Mouse (Mus musculus): ENCODE data around the gene Cacna1c. TPM values are rescaled to one million over a fixed set of nuclear protein-coding genes. Genes with fewer than 3 reads are reported as not detected.

Cacna1c gene
- polyA plus RNA-seq, 1 experiment from 2014 or later: 7.1 TPM

- Histone ChIP-seq H3K9me3 (ENCODE audit: control insufficient read depth, low read length) (no peaks in the 10 kb centered on the region), H3K27ac (replicated peaks; ENCODE audit: low read depth, low read length) (no peak overlapping the region), H3K9ac (replicated peaks; ENCODE audit: low read length) (no peak overlapping the region), H3K36me3 (ENCODE audit: control insufficient read depth, insufficient read depth, low read length) (no peaks in the 10 kb centered on the region), H3K4me2 (ENCODE audit: low read length) (no peak overlapping the region), H3K27me3 (ENCODE audit: control insufficient read depth, insufficient read depth, low read length) (no peaks in the 10 kb centered on the region), H3K4me1 (ENCODE audit: control insufficient read depth, insufficient read depth, low read length) (no peaks in the 10 kb centered on the region), H3K4me3 (replicated peaks; ENCODE audit: low read depth, low read length) (no peak overlapping the region)
- 88% methylated on average over 13 of the region's 13 CpGs for WGBS
- DNase-seq: no peak
- no peak for ATAC-seq (ENCODE audit: low FRiP score, low TSS enrichment)
Observed at GRCm38 (mm10) chr6:118950190-118950589, 246.0 kb downstream of the Cacna1c start.

GRCm38 (mm10) chr6:118947286-118947685 lies 248.9 kb downstream of the Cacna1c start:
- Histone ChIP-seq H3K27ac (replicated peaks; ENCODE audit: low read depth, low read length) (no peak overlapping the region), H3K36me3 (ENCODE audit: control insufficient read depth, insufficient read depth, low read length) (no peaks in the 10 kb centered on the region), H3K9ac (replicated peaks; ENCODE audit: low read length) (no peak overlapping the region), H3K9me3 (ENCODE audit: control insufficient read depth, low read length) (no peaks in the 10 kb centered on the region), H3K27me3 (ENCODE audit: control insufficient read depth, insufficient read depth, low read length) (no peaks in the 10 kb centered on the region), H3K4me1 (ENCODE audit: control insufficient read depth, insufficient read depth, low read length) (no peaks in the 10 kb centered on the region), H3K4me2 (ENCODE audit: low read length) (no peak overlapping the region), H3K4me3 (replicated peaks; ENCODE audit: low read depth, low read length) (no peak overlapping the region)
- WGBS: 93% methylated on average over 8 of the region's 8 CpGs
- ATAC-seq (ENCODE audit: low FRiP score, low TSS enrichment) (no peak), DNase-seq (no peak)

GRCm38 (mm10) chr6:118946660-118947059 lies 249.6 kb downstream of the Cacna1c start:
- H3K36me3 ChIP-seq (ENCODE audit: control insufficient read depth, insufficient read depth, low read length): no peaks in the 10 kb centered on the region
- WGBS: 85% methylated on average over 6 of the region's 6 CpGs
- no peak for DNase-seq
- H3K4me3 ChIP-seq (replicated peaks; ENCODE audit: low read depth, low read length): no peak overlapping the region
- H3K9ac ChIP-seq (replicated peaks; ENCODE audit: low read length): no peak overlapping the region
- H3K27me3 ChIP-seq (ENCODE audit: control insufficient read depth, insufficient read depth, low read length): no peaks in the 10 kb centered on the region
- no peaks in the 10 kb centered on the region for H3K9me3 ChIP-seq (ENCODE audit: control insufficient read depth, low read length)
- no peak for ATAC-seq (ENCODE audit: low FRiP score, low TSS enrichment)
- H3K27ac ChIP-seq (replicated peaks; ENCODE audit: low read depth, low read length): no peak overlapping the region
- no peaks in the 10 kb centered on the region for H3K4me1 ChIP-seq (ENCODE audit: control insufficient read depth, insufficient read depth, low read length)
- no peak overlapping the region for H3K4me2 ChIP-seq (ENCODE audit: low read length)

GRCm38 (mm10) chr6:118944093-118944492 lies 252.1 kb downstream of the Cacna1c start:
- Histone ChIP-seq H3K9me3 (ENCODE audit: control insufficient read depth, low read length) (no peaks in the 10 kb centered on the region), H3K27ac (replicated peaks; ENCODE audit: low read depth, low read length) (no peak overlapping the region), H3K9ac (replicated peaks; ENCODE audit: low read length) (no peak overlapping the region), H3K4me2 (ENCODE audit: low read length) (no peak overlapping the region), H3K4me1 (ENCODE audit: control insufficient read depth, insufficient read depth, low read length) (no peaks in the 10 kb centered on the region), H3K27me3 (ENCODE audit: control insufficient read depth, insufficient read depth, low read length) (no peaks in the 10 kb centered on the region), H3K36me3 (ENCODE audit: control insufficient read depth, insufficient read depth, low read length) (no peaks in the 10 kb centered on the region), H3K4me3 (replicated peaks; ENCODE audit: low read depth, low read length) (no peak overlapping the region)
- no peak for ATAC-seq (ENCODE audit: low FRiP score, low TSS enrichment)
- no peak for DNase-seq
- WGBS: 88% methylated on average over 4 of the region's 4 CpGs

GRCm38 (mm10) chr6:118941816-118942215 lies 254.4 kb downstream of the Cacna1c start:
- no peaks in the 10 kb centered on the region for H3K36me3 ChIP-seq (ENCODE audit: control insufficient read depth, insufficient read depth, low read length)
- no peak overlapping the region for H3K4me2 ChIP-seq (ENCODE audit: low read length)
- H3K4me3 ChIP-seq (replicated peaks; ENCODE audit: low read depth, low read length): no peak overlapping the region
- H3K9ac ChIP-seq (replicated peaks; ENCODE audit: low read length): no peak overlapping the region
- H3K4me1 ChIP-seq (ENCODE audit: control insufficient read depth, insufficient read depth, low read length): no peaks in the 10 kb centered on the region
- ATAC-seq (ENCODE audit: low FRiP score, low TSS enrichment) (no peak), DNase-seq (no peak)
- no peak overlapping the region for H3K27ac ChIP-seq (replicated peaks; ENCODE audit: low read depth, low read length)
- no peaks in the 10 kb centered on the region for H3K27me3 ChIP-seq (ENCODE audit: control insufficient read depth, insufficient read depth, low read length)
- WGBS: 97% methylated on average over 4 of the region's 4 CpGs
- H3K9me3 ChIP-seq (ENCODE audit: control insufficient read depth, low read length): no peaks in the 10 kb centered on the region

GRCm38 (mm10) chr6:118941036-118941435 lies 255.2 kb downstream of the Cacna1c start:
- no peak overlapping the region for H3K9ac ChIP-seq (replicated peaks; ENCODE audit: low read length)
- 92% methylated on average over 3 of the region's 3 CpGs for WGBS
- no peaks in the 10 kb centered on the region for H3K27me3 ChIP-seq (ENCODE audit: control insufficient read depth, insufficient read depth, low read length)
- no peak overlapping the region for H3K27ac ChIP-seq (replicated peaks; ENCODE audit: low read depth, low read length)
- H3K4me1 ChIP-seq (ENCODE audit: control insufficient read depth, insufficient read depth, low read length): no peaks in the 10 kb centered on the region
- ATAC-seq (ENCODE audit: low FRiP score, low TSS enrichment) (no peak), DNase-seq (no peak)
- H3K4me2 ChIP-seq (ENCODE audit: low read length): no peak overlapping the region
- no peaks in the 10 kb centered on the region for H3K36me3 ChIP-seq (ENCODE audit: control insufficient read depth, insufficient read depth, low read length)
- no peak overlapping the region for H3K4me3 ChIP-seq (replicated peaks; ENCODE audit: low read depth, low read length)
- H3K9me3 ChIP-seq (ENCODE audit: control insufficient read depth, low read length): no peaks in the 10 kb centered on the region

GRCm38 (mm10) chr6:118939626-118940025 lies 256.6 kb downstream of the Cacna1c start:
- H3K27me3 ChIP-seq (ENCODE audit: control insufficient read depth, insufficient read depth, low read length): no peaks in the 10 kb centered on the region
- no peaks in the 10 kb centered on the region for H3K4me1 ChIP-seq (ENCODE audit: control insufficient read depth, insufficient read depth, low read length)
- H3K9ac ChIP-seq (replicated peaks; ENCODE audit: low read length): no peak overlapping the region
- H3K27ac ChIP-seq (replicated peaks; ENCODE audit: low read depth, low read length): no peak overlapping the region
- no peak overlapping the region for H3K4me2 ChIP-seq (ENCODE audit: low read length)
- DNase-seq (no peak), ATAC-seq (ENCODE audit: low FRiP score, low TSS enrichment) (no peak)
- no peaks in the 10 kb centered on the region for H3K9me3 ChIP-seq (ENCODE audit: control insufficient read depth, low read length)
- H3K36me3 ChIP-seq (ENCODE audit: control insufficient read depth, insufficient read depth, low read length): no peaks in the 10 kb centered on the region
- WGBS: 91% methylated on average over 8 of the region's 8 CpGs
- H3K4me3 ChIP-seq (replicated peaks; ENCODE audit: low read depth, low read length): no peak overlapping the region

GRCm38 (mm10) chr6:118938386-118939096 lies 257.7 kb downstream of the Cacna1c start:
- ATAC-seq (ENCODE audit: low FRiP score, low TSS enrichment) (no peak), DNase-seq (no peak)
- H3K4me2 ChIP-seq (ENCODE audit: low read length): no peak overlapping the region
- H3K27me3 ChIP-seq (ENCODE audit: control insufficient read depth, insufficient read depth, low read length): no peaks in the 10 kb centered on the region
- no peaks in the 10 kb centered on the region for H3K36me3 ChIP-seq (ENCODE audit: control insufficient read depth, insufficient read depth, low read length)
- no peaks in the 10 kb centered on the region for H3K9me3 ChIP-seq (ENCODE audit: control insufficient read depth, low read length)
- 76% methylated on average over 13 of the region's 13 CpGs for WGBS
- no peak overlapping the region for H3K27ac ChIP-seq (replicated peaks; ENCODE audit: low read depth, low read length)
- no peak overlapping the region for H3K9ac ChIP-seq (replicated peaks; ENCODE audit: low read length)
- H3K4me1 ChIP-seq (ENCODE audit: control insufficient read depth, insufficient read depth, low read length): no peaks in the 10 kb centered on the region
- no peak overlapping the region for H3K4me3 ChIP-seq (replicated peaks; ENCODE audit: low read depth, low read length)

- Histone ChIP-seq H3K9me3 (ENCODE audit: control insufficient read depth, low read length) (no peaks in the 10 kb centered on the region), H3K36me3 (ENCODE audit: control insufficient read depth, insufficient read depth, low read length) (no peaks in the 10 kb centered on the region), H3K27me3 (ENCODE audit: control insufficient read depth, insufficient read depth, low read length) (no peaks in the 10 kb centered on the region), H3K4me2 (ENCODE audit: low read length) (no peak overlapping the region), H3K4me3 (replicated peaks; ENCODE audit: low read depth, low read length) (no peak overlapping the region), H3K4me1 (ENCODE audit: control insufficient read depth, insufficient read depth, low read length) (no peaks in the 10 kb centered on the region), H3K27ac (replicated peaks; ENCODE audit: low read depth, low read length) (no peak overlapping the region), H3K9ac (replicated peaks; ENCODE audit: low read length) (no peak overlapping the region)
- DNase-seq: no peak
- ATAC-seq (ENCODE audit: low FRiP score, low TSS enrichment): no peak
- 72% methylated on average over 5 of the region's 5 CpGs for WGBS
Observed at GRCm38 (mm10) chr6:118937536-118937935, 258.7 kb downstream of the Cacna1c start.

All from midbrain, embryonic 14.5 days (tissue).